Mouse (Mus musculus) kidney, adult 8-10 months (tissue): Measurements from ENCODE around the gene Cklf.
"Not testable (repeated sequence)": the region's sequence is repeated elsewhere in the genome, so short reads cannot be mapped to it uniquely, and the experiment has no call there.

ENCODE experiments used
- DNase-seq, 2 experiments: peaks; one replicate each; pipeline ENCODE4 v3.0.0; 2022

Gene Cklf

GRCm38 (mm10) chr8:104264271-104264935 is 13.7 kb downstream of the Cklf start:
- DNase-seq: not testable (repeated sequence)

GRCm38 (mm10) chr8:104268368-104268767 is 17.7 kb downstream of the Cklf start:
- DNase-seq: no peak

DNA sequence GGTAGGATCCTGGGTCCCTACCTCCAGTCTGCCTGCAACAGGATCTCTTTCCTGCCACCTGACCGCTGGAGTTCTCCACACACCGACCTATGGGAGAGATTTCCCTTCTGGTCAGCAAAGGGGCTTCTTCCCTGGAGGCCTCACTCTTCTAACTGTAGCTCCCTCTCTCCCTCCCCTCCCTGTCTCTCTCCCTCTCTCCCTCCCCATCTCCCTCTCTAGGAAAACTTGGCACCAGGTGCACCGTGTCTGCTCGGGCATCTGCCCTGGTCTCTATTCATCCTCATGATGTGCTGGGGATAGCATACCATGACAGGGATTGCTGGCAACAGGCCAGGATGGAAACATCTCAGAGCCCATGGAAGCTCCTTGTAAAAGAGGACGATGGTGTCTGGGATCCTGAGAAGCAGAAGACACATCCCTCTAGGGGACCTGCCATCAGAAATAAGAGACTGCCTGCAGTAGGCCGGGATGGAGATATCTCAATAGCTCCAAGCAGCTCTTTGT is 18.3 kb downstream of the Cklf start:
- DNase-seq: no peak

GRCm38 (mm10) chr8:104293081-104293480 is 42.4 kb downstream of the Cklf start, which contains the start of gene Cmtm2a:
Cmtm2a (minus strand) TSS chr8:104293181.
- not testable (repeated sequence) for DNase-seq

DNA sequence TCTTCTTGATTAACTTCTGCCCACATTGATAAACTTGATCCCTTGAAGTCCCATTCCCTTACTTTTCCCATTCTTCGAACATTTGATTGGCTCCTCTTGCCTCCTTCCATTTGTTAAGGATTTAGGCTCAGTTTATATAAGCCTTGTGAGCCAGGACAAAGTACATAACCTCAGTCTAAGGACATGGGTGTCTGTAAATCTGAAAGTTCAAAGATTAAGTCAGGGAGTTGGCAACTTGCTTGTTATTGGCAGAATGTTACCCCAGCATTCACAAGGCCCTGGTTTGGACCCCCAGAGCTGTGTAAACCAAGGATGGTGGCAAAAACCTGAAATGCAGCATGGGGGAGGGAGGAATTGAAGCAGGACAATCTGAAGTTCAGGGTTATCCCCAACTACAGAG is 43.7 kb downstream of the Cklf start:
- DNase-seq: peak; percentile 13 to 52

- not testable (repeated sequence) for DNase-seq
These were observed 50.9 kb downstream of the Cklf start for GRCm38 (mm10) chr8:104301577-104301976.

DNA sequence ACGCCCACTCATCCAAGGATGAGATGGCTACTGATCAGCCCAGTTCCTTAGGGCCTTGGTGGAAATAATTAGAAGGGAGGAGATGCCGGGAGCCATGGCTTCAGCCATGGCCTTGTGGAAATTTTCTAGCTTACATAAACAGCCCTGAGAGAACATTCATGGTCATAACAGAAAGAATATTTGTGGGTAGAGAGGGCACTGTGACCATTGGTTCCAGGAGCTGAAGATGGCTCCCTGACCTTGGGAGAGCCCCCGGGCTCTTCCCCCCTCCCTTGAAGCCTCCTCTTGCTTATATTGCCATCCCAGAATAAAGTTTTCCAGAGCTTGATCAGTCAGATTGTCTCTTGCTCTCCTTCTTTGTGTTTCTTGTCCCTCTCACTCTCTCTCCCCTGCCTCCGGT is 51.9 kb downstream of the Cklf start:
- DNase-seq: not testable (repeated sequence)

GRCm38 (mm10) chr8:104304962-104305361 is 54.3 kb downstream of the Cklf start:
- no peak for DNase-seq

- not testable (repeated sequence) for DNase-seq
These were observed 57.7 kb downstream of the Cklf start for GRCm38 (mm10) chr8:104308341-104308740.

GRCm38 (mm10) chr8:104309441-104310155 is 58.9 kb downstream of the Cklf start, which contains the start of the genes Gm45711 and Cmtm1:
Gm45711 (minus strand) TSS chr8:104310081.
Cmtm1 (minus strand) TSS chr8:104310145.
- DNase-seq: peak in 1 of 2 experiments; percentile 4

DNA sequence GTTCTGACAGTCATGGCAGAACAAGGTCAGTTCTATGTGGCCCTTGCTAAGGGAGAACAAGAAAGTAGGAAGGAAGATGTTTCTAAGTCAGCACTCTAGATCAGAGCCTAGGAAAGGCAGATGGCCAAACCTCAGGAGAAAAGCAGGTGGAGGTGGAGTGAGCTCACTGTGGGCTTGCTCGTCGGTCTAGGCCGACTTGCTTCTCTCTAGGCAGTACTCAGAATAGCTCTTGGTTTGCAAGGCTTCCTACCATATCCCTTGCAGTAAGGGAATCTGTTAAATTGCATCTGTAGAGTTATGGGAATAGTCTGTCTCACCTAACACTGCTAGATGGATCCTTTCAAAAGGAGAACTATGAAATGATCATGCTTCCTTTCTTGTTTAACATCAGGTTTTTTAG is 61.4 kb downstream of the Cklf start:
- DNase-seq: not testable (repeated sequence)

DNA sequence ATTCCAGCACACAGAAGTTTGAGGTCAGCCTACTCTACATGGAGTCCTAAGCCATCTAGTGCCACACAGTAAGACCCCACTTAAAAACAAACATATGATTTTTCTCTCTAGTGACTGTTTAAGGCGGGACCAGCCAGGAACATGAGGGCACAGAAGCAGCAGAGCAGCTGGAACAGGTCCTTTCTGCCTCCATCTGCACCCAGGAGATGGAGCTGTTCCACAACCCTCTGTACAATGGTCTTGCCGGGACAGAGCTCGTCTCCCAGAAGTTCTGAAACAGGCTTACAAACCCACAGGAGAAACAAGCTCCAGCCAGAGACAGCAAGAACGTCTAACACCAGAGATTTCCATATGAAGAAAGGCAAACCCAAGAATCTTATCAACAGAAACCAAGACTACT is 62.6 kb downstream of the Cklf start:
- DNase-seq: peak in 1 of 2 experiments; percentile 14
